Mouse (Mus musculus) lung, postnatal 0 days (tissue): Measurements from ENCODE around the gene Jak1.

Source experiments
- CTCF ChIP-seq: IDR thresholded peaks from 2 replicates; pipeline ENCODE4 v1.5.1; 2016; ENCODE audit warnings: antibody characterized with exemption, mild to moderate bottlenecking
- EP300 ChIP-seq: IDR thresholded peaks from 2 replicates; pipeline ENCODE4 v1.6.1; 2016; ENCODE audit warnings: antibody characterized with exemption, mild to moderate bottlenecking, control low read depth

DNA sequence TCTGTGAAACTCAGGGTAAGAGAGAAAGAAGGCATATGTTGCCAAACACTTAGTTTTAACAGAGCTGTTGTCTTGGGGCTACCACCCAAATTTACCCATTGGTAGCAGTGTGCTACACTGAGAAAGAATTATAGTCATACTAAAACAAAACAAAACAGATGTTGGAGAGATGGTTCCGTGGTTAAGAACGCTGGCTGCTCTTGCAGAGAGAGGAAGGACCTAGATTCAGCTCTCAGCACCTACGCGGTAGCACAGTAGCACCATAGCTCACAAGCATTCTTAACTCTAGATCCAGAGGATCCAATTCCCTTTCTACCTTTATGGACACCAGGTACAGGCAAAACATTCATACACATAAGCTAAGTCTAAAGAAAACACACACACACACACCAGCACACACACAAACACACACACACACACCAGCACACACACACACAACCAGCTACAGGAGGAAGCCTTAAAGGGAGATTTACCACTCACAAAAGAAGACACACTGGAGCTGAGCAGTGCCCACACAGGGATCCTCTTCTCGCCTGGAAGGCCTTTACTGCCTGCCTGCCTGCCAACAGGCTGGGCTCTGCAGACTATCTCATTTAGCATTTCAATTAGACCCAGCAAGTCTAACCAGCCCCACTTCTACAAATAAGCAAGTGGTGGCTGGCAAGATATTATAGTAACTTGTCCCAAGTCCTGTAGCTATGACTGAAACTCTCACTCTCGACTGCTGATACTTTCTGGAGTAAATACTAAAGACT, 20.6 kb downstream of the Jak1 start:
- no peak for TF ChIP-seq CTCF
- no peak for TF ChIP-seq EP300
